Mouse (Mus musculus) cerebellum, adult 9-11 months (tissue): Measurements from ENCODE around the gene Itgb5.

Source experiments
- DNase-seq: peaks from one replicate; pipeline ENCODE4 v3.0.0; 2022

The Itgb5 gene

GRCm38 (mm10) chr16:33832728-33833428, 3.4 kb downstream of the Itgb5 start:
- no peak for DNase-seq

DNA sequence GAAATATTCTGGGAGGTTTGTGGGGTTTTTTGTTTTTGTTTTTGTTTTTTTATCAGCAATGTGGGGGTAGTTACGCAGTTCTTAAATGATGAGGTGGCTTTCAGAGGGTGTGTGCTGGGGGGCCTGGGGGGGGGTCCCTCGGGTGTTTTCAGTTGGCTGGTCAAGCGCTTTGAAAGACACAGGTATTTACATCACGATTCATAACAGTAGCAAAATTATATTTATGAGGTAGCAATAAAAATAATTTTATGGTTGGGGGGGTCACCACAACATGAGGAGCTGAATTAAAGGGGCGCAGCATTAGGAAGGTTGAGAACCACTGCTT, 3.9 kb downstream of the Itgb5 start:
- no peak for DNase-seq

GRCm38 (mm10) chr16:33833781-33834482, 4.5 kb downstream of the Itgb5 start:
- no peak for DNase-seq

- no peak for DNase-seq
These were observed 7.2 kb downstream of the Itgb5 start for GRCm38 (mm10) chr16:33836676-33837075.

- DNase-seq: peak; percentile 62
These were observed 7.7 kb downstream of the Itgb5 start for GRCm38 (mm10) chr16:33837191-33837590.

DNA sequence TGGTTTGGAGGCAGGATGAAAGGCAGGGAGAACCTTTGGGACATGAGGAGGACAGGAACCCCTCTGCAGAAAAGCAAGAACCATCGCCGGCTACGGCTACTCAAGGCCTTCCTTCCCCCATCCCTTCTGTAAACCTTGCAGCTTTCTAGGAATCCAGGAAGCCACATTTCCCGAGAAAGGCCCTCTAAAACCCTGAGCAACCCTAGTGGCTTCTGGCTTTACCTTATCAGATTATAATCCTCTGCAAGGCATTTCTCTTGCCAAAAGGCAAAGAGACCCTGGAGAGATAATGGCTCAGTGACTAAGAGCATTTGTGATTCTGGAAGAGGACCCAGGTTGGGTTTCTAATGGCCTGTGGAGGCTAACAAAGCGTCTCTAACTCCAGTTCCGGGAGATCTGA, 11.2 kb downstream of the Itgb5 start:
- DNase-seq: no peak

DNA sequence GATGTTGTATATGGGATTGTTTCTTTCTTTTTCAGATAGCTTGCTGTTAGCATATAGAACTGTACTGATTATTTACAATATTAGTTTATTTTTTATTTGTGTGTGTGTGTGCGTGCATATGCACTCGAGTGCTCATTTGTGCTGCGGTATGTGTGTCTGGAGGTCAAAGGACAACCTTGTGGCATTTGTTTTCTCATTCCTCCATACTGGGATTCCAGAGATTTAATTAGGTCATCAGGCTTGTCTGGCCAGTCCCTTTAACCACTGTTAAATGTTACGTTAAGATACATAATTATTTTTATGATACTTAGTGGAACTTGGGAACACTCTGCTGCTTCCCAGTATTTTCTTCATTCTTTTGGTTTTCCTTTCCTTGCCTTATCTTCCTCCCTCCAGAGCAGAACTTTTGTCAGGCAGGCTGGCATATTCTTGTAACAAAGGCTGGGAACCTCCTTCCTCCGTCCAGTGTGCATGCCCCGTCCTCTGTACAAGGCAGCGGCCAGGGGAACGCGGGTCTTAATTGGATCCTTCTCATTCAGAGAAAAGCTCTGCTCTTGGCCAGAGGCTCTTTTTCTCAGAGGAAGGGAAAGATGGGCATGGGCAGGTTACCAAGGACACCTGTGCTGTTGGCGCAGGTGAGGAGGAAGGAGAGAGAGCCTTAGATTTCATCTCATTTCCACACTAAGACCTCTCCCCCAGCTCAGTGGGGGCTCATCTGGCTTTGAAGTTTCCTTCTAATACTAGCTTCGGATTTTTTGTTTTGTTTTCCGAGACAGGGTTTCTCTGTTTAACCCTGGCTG, 12.8 kb downstream of the Itgb5 start:
- DNase-seq: no peak

GRCm38 (mm10) chr16:33844150-33844611, 14.7 kb downstream of the Itgb5 start:
- no peak for DNase-seq

DNA sequence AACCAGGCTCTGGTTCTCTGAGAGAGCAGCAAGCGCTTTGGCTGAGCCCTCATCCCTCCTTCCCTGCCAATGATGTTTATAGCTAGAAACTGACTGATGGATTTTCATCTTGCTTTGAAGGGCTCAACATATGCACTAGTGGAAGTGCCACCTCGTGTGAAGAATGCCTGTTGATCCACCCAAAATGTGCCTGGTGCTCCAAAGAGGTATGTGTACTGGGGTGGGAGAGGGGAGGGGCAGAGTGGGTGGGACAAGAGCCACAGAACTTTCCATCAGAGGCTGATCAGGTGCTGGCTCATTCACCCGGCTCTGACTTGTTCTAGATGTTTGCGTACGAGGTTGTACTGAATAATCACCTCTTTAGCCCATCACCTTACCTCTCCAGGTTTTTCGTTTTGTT, 15.4 kb downstream of the Itgb5 start:
- no peak for DNase-seq

- DNase-seq: no peak
These were observed 23.8 kb downstream of the Itgb5 start for GRCm38 (mm10) chr16:33853271-33853670.

DNA sequence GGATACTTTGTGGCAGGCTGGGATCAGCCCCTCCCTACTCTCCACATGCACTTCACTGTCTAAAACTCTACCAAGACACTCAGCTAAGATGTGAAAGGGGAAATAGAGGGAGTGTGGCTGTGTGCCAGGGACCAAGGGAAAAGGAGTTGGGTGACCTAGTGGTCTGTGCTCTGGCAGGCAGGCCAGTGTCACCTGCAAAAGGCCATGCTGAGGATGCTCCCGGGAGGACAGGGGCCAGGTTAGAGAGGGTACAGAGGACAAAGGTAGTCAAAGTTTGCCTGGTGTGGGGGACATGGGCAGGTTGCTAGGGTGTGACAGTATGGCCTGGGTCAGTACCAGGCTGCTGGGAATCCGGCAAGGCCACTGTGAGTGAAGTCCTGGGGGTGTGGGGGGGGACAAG, 29.3 kb downstream of the Itgb5 start:
- DNase-seq: peak; percentile 65

GRCm38 (mm10) chr16:33859380-33859779, 29.9 kb downstream of the Itgb5 start:
- DNase-seq: no peak

- DNase-seq: peak; percentile 98
These were observed 30.7 kb downstream of the Itgb5 start for GRCm38 (mm10) chr16:33859988-33860700.

- peak; percentile 77 for DNase-seq
These were observed 32.9 kb downstream of the Itgb5 start for GRCm38 (mm10) chr16:33862406-33862805.

DNA sequence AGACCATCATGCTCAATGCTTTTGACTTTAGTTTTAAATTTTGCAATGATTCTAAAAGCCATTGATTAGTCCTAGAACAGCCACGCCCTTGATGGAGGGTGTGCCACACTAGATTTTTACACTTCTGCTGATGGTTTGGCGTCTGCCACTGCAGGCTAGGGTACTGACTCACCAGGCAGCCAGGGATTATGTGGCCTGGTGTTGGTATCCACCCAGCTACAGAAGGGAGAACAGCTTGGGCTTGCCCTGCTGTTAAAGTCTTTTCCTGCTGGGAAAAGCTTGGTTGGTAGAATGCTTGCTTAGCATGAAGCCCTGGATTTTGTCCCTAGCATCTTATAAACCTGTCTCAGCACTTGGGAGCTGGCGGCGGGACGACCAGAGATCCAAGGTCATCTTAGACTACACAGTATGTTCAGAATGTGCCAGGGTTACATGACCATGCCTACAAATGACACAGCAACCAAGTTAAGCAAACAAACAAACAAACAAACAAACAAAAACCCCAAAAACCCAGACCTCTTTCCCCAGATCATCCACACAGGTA, 33.8 kb downstream of the Itgb5 start:
- DNase-seq: peak; percentile 72

GRCm38 (mm10) chr16:33870224-33870785, 40.8 kb downstream of the Itgb5 start:
- no peak for DNase-seq

- no peak for DNase-seq
These were observed 41.7 kb downstream of the Itgb5 start for GRCm38 (mm10) chr16:33870988-33871758.

DNA sequence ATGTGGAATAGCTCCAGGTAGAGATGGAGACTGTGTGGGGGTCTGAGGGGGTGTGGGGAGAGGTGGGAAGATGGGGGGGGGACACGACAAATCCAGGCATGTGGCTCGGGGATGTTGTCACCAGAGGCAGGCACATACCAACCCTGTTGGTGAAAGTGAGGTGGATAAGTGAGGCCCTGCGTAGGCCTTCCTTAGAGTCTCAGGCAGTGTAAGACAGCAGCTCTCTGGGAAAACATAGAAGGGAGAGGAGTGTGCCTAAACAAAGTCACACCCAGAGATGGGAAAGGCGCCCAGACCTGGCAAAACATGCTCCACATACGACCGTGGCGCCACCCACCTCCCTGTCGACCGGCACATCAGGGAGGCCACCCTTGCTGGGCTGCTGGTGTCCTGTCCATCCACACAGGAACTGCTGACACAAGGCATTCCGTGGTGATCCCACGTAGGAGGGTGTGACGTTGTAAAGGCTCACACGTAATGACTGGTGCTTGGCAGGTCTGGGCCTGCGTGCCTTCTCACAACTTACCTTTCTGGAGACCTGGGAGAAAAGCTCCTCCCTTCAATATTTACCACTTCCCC, 42.5 kb downstream of the Itgb5 start:
- no peak for DNase-seq

GRCm38 (mm10) chr16:33873282-33873681, 43.8 kb downstream of the Itgb5 start:
- DNase-seq: no peak

DNA sequence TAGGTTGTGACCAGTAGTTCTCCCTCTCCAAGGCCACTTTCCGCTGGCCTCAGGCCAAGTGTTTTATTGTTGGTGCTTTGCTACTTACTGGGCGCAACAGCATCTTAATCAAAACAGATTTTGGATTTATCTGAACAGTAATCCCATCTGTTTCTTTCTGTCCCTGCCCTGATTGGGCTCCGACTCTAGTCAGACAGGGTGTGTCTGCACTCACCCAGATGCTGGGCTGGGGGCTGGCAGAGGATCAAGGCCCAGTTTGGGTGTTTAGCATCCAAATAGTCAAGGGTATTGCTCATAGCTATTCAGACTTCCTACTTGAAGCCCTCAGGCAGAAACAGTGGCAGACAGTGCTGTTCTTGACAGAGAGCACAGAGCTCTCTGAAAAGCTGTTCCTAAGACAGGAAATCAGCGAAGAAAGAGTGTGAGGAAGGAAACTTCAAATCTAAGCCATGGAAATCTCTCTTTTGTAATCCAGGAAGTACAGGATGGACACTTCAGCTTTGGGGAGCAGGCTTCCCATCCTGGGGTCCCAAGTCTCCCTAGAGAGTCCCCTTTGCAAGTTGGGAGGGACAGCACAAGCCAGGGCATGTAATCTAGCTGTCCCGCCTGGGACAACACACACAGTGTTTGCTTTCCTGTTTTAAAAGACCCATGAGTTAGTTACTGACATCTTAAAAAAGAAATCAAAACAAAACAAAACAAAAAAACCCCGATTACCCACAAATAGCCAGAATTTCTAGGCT, 48.7 kb downstream of the Itgb5 start:
- DNase-seq: no peak

DNA sequence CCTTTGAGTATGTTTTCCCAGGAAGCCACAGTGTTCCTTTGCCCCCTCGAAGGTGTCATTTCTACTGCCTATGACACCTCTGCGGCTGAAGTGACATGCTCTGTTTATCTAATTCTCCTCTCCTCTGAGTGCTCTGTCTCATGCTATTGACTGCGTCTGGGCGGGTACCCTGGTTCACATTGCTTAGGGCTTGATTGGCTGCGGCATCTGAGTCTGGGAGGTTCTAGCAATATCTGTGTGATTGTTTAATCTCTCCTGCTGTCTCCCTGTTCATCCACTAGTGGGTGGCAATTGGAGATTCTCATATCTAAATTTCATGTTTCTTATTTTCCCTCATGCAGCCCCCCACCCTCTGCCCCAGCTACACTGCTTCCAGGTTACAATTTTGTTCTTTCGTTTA, 49.6 kb downstream of the Itgb5 start:
- no peak for DNase-seq
